Mouse (Mus musculus) kidney, postnatal 4 days (tissue): ENCODE results near the gene Pkdrej.
"Not testable (repeated sequence)": the region's sequence is repeated elsewhere in the genome, so short reads cannot be mapped to it uniquely, and the experiment has no call there.

Experiments used
- DNase-seq, 2 experiments: peaks; one replicate each; pipeline ENCODE4 v3.0.0; 2021; ENCODE audit warnings: mixed read lengths in 2 of 2

Gene Pkdrej

DNA sequence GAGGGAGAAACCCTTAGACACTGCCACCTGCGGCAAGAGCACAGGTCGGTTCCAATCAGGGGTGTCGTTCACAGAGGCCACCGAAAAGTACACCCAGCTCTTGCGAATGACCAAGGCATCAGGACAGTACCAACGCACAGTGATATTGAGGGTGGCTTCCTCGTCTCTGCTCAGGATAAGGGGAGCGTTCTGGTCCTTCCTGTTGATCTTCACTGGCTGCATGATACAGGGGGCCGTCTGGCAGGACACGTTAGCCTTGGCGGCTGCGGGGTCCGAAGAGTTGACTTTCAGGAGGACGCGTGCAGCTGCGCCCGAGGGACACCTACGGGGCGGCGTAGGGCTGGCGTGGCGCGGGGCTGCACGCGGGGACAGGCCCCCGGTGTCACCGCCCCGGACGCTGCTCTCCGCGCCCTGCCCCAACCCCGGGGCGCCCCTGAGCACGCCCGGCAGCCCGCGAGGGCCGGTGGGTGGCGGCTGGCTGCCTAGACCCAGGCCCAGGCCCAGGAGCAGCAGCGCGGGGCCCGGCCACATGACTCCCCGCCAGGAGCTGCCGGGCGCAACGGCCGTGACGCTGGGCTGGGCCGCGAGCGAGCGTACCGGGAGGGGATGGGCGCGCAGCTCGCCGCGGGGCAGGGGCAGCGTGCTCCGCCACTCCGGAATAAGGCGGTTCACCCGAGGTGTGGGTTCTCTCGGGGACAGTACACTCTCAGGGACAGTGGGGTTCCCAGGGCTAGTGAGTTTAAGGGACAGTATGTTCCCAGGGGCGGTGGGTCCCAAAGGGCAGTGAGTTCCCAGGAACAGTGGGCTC, at the start of gene Pkdrej:
TSS of gene Pkdrej (minus strand) at position 532 of the 808 bp plus-strand sequence.
- peak; percentile 60 to 74 for DNase-seq

DNA sequence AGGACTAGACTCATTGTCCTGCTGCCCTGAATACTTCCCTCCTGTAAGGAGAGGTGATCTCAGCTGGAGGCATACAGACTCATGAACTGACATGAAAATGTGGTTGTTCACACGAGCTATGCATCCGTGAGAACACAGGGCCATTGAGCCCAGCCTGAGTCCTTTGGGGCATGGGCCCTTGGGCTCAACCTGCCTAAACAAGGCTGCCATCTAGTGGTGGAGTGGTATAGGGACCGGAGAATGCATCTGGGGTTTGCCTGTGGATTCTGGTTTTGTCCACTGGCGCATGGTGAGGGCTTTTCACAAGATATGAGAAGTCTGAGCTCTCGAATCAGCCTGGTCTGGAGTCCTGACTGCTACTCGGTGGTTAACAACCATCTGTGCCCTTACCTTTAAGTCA, 46.2 kb upstream of the Pkdrej start:
- DNase-seq: peak; percentile 75 to 82

DNA sequence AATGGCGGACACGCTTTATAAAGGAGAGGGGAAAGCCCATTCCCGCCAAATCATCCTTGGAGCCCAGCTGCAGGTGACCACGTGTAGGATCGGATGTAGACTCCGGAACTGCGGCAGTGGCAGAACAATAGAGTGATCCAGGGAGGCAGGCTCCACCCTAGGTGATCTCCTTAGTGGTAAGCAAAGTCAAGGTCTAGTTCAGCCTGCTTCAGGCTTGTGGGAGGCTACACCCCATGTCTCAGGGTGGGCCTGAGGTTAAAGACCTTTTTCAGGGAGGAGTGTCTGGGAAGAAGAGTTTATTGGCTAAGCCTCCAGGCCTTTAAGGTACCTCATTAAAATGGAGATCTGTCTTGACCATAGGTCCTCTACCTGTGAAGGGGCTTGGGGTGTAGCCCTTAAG, 44.4 kb upstream of the Pkdrej start:
- not testable (repeated sequence) for DNase-seq

DNA sequence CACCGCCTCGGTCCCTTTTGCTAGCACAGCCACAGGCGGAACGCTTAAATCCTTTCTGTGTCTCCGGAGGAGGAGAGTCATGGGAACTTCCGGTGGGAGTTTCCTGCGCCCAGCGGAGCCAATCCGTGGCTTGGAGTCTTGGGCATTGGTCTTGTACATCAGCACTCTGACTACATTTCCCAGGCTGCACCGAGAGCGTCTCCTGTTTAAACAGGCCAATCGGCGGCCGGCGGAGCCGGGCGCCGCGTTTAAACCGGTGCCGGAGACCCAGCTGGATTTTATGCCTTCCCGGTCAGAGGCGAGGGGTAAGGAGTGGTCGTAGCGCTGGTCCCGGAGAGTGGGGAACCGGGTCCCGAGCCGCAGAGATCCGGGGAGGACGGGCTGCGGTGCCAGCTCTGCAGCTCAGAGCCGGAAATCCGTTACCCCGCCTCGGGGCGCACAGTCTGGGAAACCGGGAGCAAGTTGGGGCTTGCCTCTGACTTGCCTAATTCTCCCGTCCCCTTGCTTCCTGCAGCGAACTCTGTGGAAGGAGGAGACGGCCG, 38.0 kb upstream of the Pkdrej start, which contains the start of gene Gtse1:
TSS of gene Gtse1 (plus strand) at position 256 of the 542 bp plus-strand sequence.
- DNase-seq: peak; percentile 94 to 96

DNA sequence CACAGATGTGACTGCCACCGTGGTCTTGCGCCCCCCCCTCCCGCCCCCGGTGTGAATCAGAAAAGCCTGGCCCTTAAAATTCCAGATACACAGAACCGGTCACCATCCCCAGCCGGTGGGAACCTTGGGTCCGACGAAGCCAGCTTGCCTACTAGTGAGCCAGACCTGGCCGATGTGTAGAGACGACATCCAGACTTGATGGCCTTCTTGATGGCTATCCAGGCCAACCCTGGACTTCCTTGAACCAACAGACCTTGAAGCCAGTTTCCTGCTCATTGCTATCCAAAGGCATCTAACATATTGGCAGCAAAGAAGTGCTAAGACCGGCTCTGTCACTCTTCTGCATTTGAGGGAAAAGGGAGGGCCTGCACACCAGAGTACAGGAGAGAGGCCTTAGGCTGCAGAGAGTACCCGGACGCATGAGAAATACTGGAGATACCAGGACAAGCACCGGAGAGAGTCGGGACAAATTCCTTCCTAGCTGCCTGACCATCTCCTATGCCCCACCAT, 37.5 kb upstream of the Pkdrej start:
- no peak for DNase-seq

DNA sequence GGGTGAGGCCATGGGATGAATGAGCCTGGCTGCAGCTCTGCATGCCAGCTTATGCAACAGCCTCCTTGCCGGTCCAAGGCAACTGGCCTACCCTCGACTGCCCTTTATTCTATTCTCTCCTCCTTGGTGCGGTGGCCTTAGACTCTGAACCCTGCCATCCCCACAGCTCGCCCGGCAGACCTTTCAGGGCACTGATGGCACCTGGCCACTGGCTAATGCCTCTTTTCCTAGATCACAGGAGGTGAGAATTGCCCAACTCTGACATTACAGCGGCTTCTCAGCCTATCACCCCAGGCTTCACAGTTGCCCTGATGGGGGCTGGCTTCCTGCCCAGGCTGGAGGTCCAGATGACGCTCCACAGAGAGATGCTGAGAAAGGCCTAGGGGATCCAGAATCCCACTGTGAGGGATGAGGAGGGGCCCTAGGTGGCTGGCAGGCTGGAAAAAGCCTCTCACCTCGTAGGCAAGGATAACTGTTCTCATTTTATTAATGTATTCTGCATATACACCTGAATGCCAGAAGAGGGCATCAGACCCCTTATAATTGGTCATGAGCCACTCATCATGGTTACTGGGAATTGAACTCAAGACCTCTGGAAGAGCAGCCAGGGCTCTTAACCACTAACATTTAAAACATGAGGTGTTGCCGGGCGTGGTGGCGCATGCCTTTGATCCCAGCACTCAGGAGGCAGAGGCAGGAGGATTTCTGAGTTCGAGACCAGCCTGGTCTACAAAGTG, 30.3 kb upstream of the Pkdrej start:
- DNase-seq: no peak

DNA sequence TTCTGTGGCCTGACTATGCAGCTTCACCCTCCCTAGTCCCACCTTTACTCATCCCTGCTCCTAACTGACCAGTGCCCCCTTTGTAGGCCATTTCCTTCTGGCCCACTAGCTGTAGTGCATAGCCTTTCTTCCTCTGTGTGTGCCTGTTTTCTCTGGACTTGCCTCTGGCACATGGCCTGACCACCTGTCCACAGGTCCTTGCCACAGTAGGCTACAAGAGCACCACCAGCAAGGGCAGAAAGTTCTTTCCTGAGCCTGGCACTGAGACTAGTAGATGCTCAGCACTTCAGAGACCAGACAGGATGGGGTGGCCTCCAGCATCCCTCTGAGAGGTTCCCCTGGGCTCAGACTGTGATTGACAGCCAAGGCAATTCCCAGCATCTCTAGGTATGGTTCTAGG, 23.5 kb upstream of the Pkdrej start:
- DNase-seq: no peak

DNA sequence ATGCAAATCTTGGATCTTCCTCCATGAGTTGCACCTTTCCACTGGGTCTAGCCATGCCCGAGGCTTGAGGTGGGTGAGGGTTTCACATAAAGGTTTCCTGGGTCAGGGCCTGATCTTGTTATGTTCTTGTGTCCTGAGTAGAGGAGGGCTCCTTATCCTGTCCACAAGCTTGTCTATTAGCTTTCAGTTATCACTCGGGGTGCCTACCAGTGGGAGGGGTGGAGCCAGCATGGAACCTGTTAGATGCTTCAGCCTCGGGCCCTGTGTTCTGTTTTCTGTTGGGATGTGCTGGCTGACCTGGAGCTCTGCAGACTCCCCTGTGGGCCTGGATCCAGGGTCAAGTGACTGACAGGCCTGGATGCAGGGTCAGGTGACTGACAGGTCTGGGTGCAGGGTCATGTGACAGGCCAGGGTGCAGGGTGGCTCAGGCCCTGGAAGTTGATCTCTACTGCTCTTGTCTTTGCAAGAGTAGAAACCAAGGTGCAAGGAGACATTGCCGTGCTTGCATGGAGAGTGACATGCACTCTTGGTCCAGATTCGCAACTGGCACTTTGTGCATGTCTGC, 20.3 kb upstream of the Pkdrej start:
- no peak for DNase-seq

DNA sequence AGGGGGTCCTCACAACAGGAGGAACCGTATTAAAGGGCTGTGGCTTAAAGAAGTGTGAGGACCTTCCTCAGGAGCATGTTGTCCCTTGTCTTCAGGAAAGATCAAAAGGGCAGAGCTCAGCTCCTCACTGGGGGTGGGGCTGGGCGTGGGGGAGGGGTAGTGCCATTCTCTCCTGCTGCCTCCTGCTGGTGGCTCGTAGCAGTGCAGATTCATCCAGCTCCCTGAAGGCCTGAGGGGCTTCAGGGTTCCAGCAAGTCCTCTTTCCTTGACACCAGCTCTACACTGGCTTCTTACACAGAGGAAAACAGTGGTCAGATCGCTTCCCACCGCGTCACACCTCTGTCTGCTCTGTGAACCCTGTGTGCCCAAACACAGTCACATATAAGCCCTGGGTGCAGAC, 19.4 kb upstream of the Pkdrej start:
- peak; percentile 69 to 72 for DNase-seq

DNA sequence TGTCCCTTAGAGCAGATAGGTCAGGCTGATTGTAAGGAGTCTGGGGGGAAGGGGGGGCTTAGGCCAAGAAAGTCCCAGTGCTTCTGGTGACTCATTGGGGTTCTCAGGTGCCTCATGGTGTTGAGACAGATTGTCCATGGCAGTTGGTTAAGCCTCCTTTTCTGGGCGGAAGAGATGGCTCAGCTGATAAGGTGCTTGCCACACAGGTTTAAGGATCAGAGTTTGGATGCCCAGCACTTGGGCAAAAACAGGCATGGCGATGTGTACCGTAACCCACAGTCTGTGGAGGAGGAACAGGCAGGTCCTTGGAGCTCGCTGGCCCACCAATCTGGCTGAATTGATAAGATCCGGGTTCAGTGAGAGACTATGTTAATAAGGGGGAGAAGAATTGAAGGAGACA, 15.4 kb upstream of the Pkdrej start:
- DNase-seq: no peak

DNA sequence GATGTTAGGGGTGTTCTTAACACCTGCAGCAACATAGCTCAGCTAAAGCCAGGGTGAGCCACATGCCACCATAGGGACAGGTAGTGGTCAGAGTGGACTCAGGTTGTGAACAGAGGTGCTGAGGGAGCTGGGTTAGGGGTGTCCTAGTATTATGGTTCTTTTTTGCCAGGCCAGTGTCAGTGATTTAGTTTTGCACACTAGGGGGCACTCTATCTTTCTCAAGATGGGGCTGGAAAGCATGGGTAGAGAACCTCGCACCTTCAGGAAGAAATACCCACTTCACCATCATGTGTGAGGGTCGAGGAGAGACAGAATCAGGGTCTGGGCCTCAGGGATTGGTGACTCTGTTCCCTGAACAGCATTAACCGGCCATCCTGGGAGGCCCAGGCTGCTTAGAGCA, 13.8 kb upstream of the Pkdrej start:
- DNase-seq: no peak

DNA sequence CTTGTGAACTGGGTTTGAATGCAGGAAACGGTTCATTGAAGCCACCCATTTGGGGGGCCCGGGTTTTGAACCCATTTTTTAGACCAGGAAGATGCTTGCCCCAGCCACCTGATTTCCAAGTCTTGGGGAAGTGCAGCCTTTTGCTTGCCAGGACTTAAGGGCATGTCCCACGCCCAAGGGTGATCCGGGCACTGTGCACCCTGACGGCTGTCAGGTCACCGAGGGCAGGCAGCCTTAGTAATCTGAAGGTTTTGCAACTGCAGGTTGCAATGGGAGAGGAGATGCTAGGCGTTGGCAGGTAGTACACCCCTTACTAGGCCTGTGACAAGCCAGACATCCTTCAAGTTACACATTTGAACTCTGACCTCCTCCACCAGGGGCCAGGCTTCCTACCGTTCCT, 11.1 kb upstream of the Pkdrej start:
- DNase-seq: no peak

DNA sequence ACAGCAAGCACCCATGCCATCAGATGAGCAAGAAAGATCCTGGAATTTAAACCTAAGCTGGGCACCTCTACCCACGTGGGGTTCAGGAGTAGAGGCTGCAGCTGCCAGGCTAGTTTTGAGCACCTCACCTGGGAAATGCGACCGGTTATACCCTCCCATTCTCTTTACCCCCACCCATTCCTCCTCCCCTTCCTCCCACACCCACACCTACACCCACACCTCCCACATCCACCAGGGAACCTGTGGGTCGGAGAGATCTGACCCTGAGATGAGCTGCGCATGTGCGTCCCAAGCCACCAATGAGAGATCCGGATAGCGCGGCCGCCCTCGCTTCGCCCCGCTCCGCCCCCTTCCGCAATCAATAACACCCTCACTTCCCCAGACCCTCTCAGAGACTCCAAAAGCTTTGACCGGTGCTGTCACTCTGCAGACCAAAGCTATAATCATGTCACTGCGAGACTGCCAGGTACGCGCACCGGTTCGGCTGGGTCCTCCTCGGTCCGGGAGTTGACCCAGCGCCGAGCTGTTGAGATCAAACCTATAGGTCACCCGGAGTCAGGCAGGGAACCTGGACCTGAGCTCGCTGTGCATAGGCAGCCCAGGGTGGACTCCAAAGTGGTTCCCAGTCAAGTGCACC, 10.5 kb upstream of the Pkdrej start, which contains the start of gene Ttc38:
TSS of gene Ttc38 (plus strand) at position 353 of the 637 bp plus-strand sequence.
- peak; percentile 85 to 89 for DNase-seq

DNA sequence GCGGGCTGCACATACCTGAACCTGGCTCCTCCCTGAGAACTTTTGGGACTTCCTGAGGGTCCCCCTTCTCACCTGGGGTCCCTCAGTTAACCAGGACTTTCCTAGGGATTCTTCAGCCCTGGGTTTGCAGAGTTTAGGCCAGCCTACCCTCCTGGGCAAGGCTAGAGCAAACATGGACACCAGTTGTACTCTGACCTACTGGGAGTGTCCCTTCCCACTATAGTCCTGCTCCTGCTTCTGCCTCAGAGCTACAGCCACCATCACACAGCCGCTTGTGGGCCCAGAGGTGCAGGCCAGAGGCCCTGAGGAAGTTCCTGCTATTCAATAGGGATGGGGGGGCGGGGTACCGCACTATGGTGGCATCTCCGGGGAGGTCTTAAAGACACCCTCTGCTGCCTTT, 7.9 kb upstream of the Pkdrej start:
- no peak for DNase-seq

DNA sequence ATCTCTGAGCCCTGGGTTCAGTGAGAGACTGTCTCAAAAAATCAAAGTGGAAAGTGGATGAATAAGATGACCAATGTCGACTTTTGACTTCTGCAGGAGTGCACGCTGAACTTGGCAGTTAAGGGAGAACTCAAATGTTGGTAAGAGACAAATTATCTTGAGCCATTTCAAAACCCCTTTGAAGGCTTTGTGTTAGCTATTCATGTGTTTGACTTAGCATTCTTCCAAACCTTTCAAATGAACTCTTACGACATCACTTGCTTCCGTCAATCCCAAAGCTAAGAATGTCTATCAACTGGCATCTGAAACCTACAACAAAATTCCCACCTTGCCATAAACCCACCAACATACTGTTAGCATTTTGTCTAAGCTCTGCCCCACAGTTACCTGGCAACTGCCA, 6.5 kb upstream of the Pkdrej start:
- no peak for DNase-seq

DNA sequence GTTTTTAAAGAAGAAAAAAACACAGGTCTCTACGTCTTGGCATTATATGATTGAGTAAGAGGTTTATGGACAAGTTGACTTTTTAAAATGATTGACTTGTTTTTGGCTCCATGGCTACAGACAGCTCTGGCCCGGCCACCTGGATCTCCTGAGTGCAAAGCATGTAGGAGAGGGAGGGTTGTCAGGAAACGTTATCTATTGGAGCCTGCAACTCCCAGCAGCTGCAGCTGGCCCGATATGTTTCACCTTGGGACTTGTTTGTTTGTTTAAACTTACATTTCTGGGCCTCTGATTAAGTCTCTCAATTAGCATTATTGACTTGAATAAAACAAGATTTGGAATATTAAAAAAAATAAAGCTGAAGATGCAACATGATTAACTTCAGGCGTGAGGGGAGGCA, 5.1 kb upstream of the Pkdrej start:
- DNase-seq: no peak

DNA sequence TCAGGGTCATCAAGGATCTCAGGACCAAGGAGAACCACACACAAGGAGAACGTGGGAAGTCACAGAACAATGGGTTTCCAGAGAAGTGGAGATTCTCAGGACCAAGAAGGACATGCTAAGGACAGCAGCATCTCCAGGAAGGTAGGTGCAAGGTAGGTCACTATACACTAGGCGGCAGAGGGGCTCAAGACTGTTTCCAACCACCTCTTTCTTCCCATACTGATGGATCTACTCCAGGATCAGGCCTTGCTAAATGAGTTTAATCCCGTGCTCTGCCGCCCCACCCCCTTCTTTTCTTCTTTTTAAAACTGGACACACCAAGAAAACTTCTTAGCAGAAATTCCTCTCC, 451 bp upstream of the Pkdrej start:
- peak in 1 of 2 experiments; percentile 45 for DNase-seq

DNA sequence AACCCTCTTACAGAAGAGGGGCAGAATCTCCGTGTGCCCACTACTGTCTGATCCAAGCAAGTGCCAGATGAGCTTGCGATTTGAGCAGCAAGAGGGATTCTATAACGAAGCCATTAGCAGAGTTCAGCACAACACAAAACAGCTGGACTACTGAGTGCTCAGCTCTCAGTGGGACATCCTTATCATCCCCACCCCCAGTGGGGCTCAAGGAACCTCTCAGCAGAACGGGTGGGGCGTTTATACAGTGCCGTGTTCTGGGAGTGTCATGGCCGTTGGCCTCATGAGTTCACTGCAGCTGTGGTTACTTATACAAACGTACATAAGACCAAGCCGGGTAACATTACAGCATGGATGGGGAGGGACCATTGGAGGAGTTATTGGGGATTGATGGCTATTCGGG, 8.1 kb downstream of the Pkdrej start:
- DNase-seq: no peak

DNA sequence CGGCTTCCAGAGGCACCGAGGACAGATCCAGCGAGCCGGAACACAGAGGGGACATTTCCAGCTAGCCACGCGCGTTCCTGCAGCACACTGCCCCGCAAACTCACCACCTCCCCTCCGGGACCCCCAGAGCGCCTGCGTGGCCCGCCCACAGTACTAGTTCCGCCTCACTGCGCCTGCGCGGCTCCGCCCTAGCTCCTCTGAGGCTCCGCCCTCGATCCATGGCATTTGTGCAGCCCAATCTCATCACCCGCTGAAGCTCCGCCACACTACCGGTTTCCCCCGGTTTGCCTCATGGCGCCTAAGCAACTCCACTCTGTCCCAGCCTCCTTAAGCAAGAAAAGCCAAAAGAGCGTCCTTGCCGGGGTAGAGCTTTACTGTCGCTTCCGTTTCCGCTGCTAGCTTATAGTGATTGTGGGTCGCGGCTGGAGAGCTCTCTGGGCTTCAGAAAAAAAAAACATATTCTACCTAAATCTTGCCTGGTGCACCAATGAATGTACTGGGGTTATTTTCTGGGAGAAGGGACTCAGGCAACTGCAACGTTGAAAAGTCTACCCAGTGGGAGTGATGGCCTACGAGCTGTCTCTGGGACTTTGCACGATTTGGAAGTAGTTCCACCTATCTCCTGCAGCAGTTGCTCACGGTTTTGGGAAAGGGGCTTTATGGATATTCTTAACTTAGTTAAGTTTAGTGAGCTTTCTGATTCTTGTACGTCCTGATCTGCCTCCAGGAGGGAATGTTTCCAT, 9.8 kb downstream of the Pkdrej start, which contains the start of gene Cdpf1:
TSS of gene Cdpf1 (minus strand) at position 163 of the 743 bp plus-strand sequence.
- peak; percentile 99 for DNase-seq

DNA sequence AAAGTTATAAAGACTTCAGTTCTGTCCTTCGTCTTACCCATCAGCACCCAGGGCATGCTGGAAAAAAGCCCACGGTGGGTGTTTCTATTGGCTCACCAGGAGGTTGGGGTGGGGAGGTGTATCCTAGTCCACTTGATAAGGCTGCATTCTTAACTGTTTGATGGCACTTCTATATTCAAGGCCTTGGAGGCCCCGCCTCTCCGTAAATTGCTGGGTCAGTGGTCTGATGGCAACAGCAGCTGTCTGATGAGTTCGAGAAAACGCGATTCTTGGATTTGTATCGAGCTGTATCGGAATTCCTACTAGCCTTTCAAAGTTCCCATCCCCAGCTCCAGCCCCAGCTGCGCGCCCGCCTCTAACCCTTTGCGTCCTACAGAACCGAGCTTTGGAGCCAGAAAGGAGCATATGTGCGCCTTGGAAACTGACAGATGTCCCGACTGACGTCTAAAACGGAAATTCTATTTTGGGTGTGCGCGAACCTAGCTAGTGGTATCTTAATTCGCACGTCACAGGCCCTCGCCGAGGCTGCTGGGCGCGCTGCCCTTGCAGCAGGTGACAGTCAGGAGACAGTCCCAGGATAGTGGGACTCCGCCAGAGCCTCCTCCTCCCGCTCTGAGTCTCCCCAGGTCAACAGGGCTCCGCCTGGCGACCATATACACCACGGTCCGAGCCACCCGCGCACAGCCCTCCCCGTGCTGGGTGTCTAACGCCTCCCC, 10.6 kb downstream of the Pkdrej start:
- peak; percentile 28 to 54 for DNase-seq

DNA sequence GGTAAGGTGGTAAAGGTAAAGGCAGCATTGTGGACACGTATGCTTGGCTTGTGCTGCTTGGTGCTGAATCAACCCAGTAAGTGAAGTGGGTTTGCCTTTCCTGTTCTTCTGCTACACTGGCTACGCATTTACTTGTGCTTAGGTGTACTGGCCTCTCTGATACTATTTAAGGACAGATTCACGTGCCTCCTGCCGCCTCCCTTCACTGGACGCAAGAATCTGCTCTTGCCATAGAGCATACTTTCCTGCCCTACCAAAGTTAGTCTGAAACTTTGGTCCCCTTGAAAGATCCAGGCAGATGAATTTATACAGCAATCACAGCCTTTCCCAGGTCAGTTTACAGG, 11.1 kb downstream of the Pkdrej start:
- DNase-seq: no peak
